Mouse (Mus musculus): Measurements from ENCODE around the gene Ccdc88c. TPM values are rescaled to one million over a fixed set of nuclear protein-coding genes. Genes with fewer than 3 reads are reported as not detected.

Ccdc88c gene
- polyA plus RNA-seq, 1 experiment from 2014 or later, result 5.9 TPM

GRCm38 (mm10) chr12:100885585-100885984, 143.3 kb downstream of the Ccdc88c start:
- H3K4me2 ChIP-seq (ENCODE audit: low read depth, low read length), result no peak overlapping the region
- no peak overlapping the region for H3K4me3 ChIP-seq (ENCODE audit: low read depth, low read length)
- ATAC-seq (ENCODE audit: low read depth), result no peak
- H3K36me3 ChIP-seq (ENCODE audit: control insufficient read depth, insufficient read depth), result no peaks in the 10 kb centered on the region
- H3K4me1 ChIP-seq (ENCODE audit: control insufficient read depth, low read depth, low read length), result no peaks in the 10 kb centered on the region
- H3K9ac ChIP-seq (ENCODE audit: low read depth, low read length), result no peak overlapping the region
- H3K9me3 ChIP-seq (replicated peaks; ENCODE audit: control insufficient read depth, low read length), result no peaks in the 10 kb centered on the region
- H3K27me3 ChIP-seq (ENCODE audit: control insufficient read depth, insufficient read depth, low read depth, low read length), result peaks cover 3% of the 10 kb centered on the region; the same call in 1 of the 2 replicates
- WGBS (ENCODE audit: insufficient replicate concordance), result 57% methylated on average over 3 of the region's 3 CpGs
- no peak overlapping the region for H3K27ac ChIP-seq (ENCODE audit: low read length)

DNA sequence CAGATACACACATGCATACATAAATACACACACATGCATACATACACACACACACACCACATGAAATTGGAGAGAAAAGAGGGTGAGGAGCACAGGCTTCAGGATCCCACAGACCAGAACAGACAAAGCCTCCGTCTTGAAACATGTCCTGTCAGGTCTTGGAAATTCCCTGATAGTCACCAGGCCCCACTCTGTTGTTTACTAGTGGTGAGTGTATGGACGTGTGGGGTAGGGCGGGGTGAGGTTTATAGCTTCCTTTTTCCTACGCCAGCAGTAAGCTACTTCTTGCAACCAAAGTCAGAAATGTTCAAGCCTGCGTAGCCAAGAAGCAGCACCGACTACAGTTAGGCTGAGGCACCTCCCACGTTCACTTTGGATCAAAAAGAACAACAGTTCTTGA, 145.7 kb downstream of the Ccdc88c start:
- no peak for ATAC-seq (ENCODE audit: low read depth)
- no peak overlapping the region for H3K4me3 ChIP-seq (ENCODE audit: low read depth, low read length)
- peaks cover 2% of the 10 kb centered on the region; the same call in 1 of the 2 replicates for H3K27me3 ChIP-seq (ENCODE audit: control insufficient read depth, insufficient read depth, low read depth, low read length)
- H3K27ac ChIP-seq (ENCODE audit: low read length), result no peak overlapping the region
- H3K9ac ChIP-seq (ENCODE audit: low read depth, low read length), result no peak overlapping the region
- 26% methylated on average over 7 of the region's 7 CpGs for WGBS (ENCODE audit: insufficient replicate concordance)
- H3K36me3 ChIP-seq (ENCODE audit: control insufficient read depth, insufficient read depth), result no peaks in the 10 kb centered on the region
- no peak overlapping the region for H3K4me2 ChIP-seq (ENCODE audit: low read depth, low read length)
- no peaks in the 10 kb centered on the region for H3K4me1 ChIP-seq (ENCODE audit: control insufficient read depth, low read depth, low read length)
- H3K9me3 ChIP-seq (replicated peaks; ENCODE audit: control insufficient read depth, low read length), result no peaks in the 10 kb centered on the region

DNA sequence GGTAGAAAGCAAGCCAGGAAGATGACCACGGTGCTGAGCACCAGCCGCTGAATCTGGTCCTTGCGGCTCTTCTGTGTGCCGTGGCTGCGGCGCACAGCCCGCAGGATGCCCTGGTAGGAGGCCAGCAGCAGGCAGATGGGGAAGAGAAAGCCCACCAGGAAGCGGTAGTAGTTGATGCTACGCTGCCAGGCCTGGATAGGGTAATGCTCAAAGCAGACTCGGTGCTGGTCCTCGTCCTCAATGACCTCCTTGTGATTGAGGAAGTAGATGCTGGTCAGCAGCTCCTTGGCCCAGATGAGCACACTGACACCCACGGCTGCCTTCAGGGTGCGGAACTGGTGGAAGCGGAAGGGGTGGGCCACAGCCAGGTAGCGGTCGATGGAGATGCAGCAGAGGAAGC, 150.3 kb downstream of the Ccdc88c start:
- Histone ChIP-seq H3K4me1 (ENCODE audit: control insufficient read depth, low read depth, low read length) (no peaks in the 10 kb centered on the region), H3K9ac (ENCODE audit: low read depth, low read length) (no peak overlapping the region), H3K36me3 (ENCODE audit: control insufficient read depth, insufficient read depth) (no peaks in the 10 kb centered on the region), H3K27me3 (ENCODE audit: control insufficient read depth, insufficient read depth, low read depth, low read length) (no peaks in the 10 kb centered on the region), H3K4me2 (ENCODE audit: low read depth, low read length) (no peak overlapping the region), H3K9me3 (replicated peaks; ENCODE audit: control insufficient read depth, low read length) (no peaks in the 10 kb centered on the region), H3K27ac (ENCODE audit: low read length) (no peak overlapping the region), H3K4me3 (ENCODE audit: low read depth, low read length) (no peak overlapping the region)
- no peak for ATAC-seq (ENCODE audit: low read depth)
- WGBS (ENCODE audit: insufficient replicate concordance), result 76% methylated on average over 16 of the region's 16 CpGs

GRCm38 (mm10) chr12:100877936-100878335, 150.9 kb downstream of the Ccdc88c start:
- H3K36me3 ChIP-seq (ENCODE audit: control insufficient read depth, insufficient read depth), result no peaks in the 10 kb centered on the region
- whole genome bisulfite sequencing (ENCODE audit: insufficient replicate concordance), result 44% methylated on average over 6 of the region's 6 CpGs
- no peaks in the 10 kb centered on the region for H3K27me3 ChIP-seq (ENCODE audit: control insufficient read depth, insufficient read depth, low read depth, low read length)
- no peaks in the 10 kb centered on the region for H3K9me3 ChIP-seq (replicated peaks; ENCODE audit: control insufficient read depth, low read length)
- H3K4me3 ChIP-seq (ENCODE audit: low read depth, low read length), result no peak overlapping the region
- ATAC-seq (ENCODE audit: low read depth), result 0 out of 2 replicates have a peak, but pooled peaks have one; percentile 9
- no peak overlapping the region for H3K27ac ChIP-seq (ENCODE audit: low read length)
- H3K4me1 ChIP-seq (ENCODE audit: control insufficient read depth, low read depth, low read length), result no peaks in the 10 kb centered on the region
- no peak overlapping the region for H3K9ac ChIP-seq (ENCODE audit: low read depth, low read length)
- no peak overlapping the region for H3K4me2 ChIP-seq (ENCODE audit: low read depth, low read length)

DNA sequence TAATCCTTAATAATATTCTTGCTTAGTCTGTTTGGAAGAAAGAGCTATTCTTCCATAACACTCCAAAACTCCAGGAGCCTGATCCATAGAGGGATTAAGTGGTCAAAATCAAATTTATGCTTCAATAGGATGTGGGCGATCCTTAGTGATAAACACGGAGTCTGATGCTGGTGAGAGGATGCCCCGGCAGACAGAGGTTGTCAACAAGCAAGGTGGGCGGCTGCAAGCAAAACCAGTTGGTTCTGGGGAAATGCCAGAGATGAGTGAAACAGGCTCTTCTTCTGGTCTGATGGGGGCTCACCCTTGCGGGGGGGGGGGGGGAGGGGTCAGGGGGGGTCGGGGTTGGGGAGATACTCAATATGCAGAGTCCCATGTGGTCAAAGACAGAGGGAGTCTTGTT, 152.9 kb downstream of the Ccdc88c start:
- H3K4me2 ChIP-seq (ENCODE audit: low read depth, low read length), result no peak overlapping the region
- no peak overlapping the region for H3K9ac ChIP-seq (ENCODE audit: low read depth, low read length)
- no peak for ATAC-seq (ENCODE audit: low read depth)
- no peaks in the 10 kb centered on the region for H3K27me3 ChIP-seq (ENCODE audit: control insufficient read depth, insufficient read depth, low read depth, low read length)
- no peak overlapping the region for H3K27ac ChIP-seq (ENCODE audit: low read length)
- no peaks in the 10 kb centered on the region for H3K9me3 ChIP-seq (replicated peaks; ENCODE audit: control insufficient read depth, low read length)
- no peaks in the 10 kb centered on the region for H3K4me1 ChIP-seq (ENCODE audit: control insufficient read depth, low read depth, low read length)
- 57% methylated on average over 5 of the region's 6 CpGs for WGBS (ENCODE audit: insufficient replicate concordance)
- H3K36me3 ChIP-seq (ENCODE audit: control insufficient read depth, insufficient read depth), result no peaks in the 10 kb centered on the region
- H3K4me3 ChIP-seq (ENCODE audit: low read depth, low read length), result no peak overlapping the region

DNA sequence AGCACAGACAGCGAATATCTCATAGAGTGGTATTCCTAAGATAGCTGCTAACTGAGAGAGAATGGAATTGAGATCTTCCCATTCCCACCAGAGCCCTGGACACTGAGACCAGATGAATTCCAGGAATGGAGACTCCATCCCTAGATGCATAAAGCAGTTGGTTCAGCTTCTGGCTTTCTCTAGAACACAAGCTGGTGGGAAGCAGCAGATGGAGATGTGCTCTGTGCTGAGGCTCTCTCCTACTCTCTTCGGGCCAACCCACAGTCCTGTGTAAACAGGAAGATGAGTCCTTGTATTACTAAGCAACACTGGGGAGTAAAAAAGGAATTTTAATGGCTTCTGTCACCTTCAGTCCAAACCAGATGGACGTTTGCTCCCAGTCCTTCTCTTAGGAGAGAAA, 153.3 kb downstream of the Ccdc88c start:
- H3K9me3 ChIP-seq (replicated peaks; ENCODE audit: control insufficient read depth, low read length), result no peaks in the 10 kb centered on the region
- H3K4me3 ChIP-seq (ENCODE audit: low read depth, low read length), result no peak overlapping the region
- H3K27me3 ChIP-seq (ENCODE audit: control insufficient read depth, insufficient read depth, low read depth, low read length), result no peaks in the 10 kb centered on the region
- WGBS (ENCODE audit: insufficient replicate concordance), result 39% methylated on average over 3 of the region's 3 CpGs
- no peak overlapping the region for H3K4me2 ChIP-seq (ENCODE audit: low read depth, low read length)
- H3K36me3 ChIP-seq (ENCODE audit: control insufficient read depth, insufficient read depth), result no peaks in the 10 kb centered on the region
- no peak overlapping the region for H3K9ac ChIP-seq (ENCODE audit: low read depth, low read length)
- ATAC-seq (ENCODE audit: low read depth), result no peak
- no peak overlapping the region for H3K27ac ChIP-seq (ENCODE audit: low read length)
- H3K4me1 ChIP-seq (ENCODE audit: control insufficient read depth, low read depth, low read length), result no peaks in the 10 kb centered on the region

DNA sequence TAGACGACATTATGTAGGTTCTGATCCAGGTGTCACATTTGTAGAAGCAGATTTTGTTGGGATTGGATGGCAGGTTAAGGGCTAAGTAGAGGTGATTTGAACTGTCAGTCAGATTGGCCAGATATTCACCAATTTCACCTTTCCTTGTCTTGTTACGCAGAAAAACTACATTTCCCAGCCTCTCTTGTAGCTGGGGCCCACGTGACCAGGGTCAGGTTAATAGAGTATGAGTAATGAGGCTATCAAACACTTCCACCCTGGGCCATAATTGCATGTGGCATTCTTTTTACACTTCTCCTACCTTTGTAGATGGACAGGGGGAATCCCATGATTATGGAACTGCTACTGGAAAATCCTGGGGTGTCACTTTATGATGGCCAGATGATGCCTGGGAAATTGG, 155.2 kb downstream of the Ccdc88c start:
- WGBS (ENCODE audit: insufficient replicate concordance), result 57% methylated on average over 3 of the region's 3 CpGs
- H3K27me3 ChIP-seq (ENCODE audit: control insufficient read depth, insufficient read depth, low read depth, low read length), result no peaks in the 10 kb centered on the region
- no peak overlapping the region for H3K4me2 ChIP-seq (ENCODE audit: low read depth, low read length)
- H3K4me1 ChIP-seq (ENCODE audit: control insufficient read depth, low read depth, low read length), result no peaks in the 10 kb centered on the region
- H3K36me3 ChIP-seq (ENCODE audit: control insufficient read depth, insufficient read depth), result no peaks in the 10 kb centered on the region
- H3K9ac ChIP-seq (ENCODE audit: low read depth, low read length), result no peak overlapping the region
- H3K27ac ChIP-seq (ENCODE audit: low read length), result no peak overlapping the region
- no peak for ATAC-seq (ENCODE audit: low read depth)
- no peaks in the 10 kb centered on the region for H3K9me3 ChIP-seq (replicated peaks; ENCODE audit: control insufficient read depth, low read length)
- no peak overlapping the region for H3K4me3 ChIP-seq (ENCODE audit: low read depth, low read length)

DNA sequence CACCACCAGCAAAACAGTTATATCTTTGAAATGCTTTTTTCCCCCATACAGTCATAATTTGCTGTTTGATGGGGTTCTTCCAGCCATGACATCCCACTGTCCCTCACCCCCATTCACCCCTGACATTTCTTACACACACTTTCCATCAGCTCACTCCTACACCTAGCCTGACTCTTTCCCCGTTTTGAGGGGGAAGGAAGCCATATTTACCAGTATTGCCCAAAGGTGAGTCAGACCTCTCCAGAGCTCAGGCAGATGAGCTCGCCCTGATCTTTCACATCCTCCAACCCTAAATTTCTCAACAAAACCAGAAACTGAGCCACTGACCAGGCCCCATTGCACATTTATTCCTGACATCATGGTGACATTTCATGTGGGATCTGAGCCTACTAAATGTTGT, 157.0 kb downstream of the Ccdc88c start:
- WGBS (ENCODE audit: insufficient replicate concordance), result 51% methylated on average over 2 of the region's 2 CpGs
- Histone ChIP-seq H3K27ac (ENCODE audit: low read length) (no peak overlapping the region), H3K27me3 (ENCODE audit: control insufficient read depth, insufficient read depth, low read depth, low read length) (no peaks in the 10 kb centered on the region), H3K4me2 (ENCODE audit: low read depth, low read length) (no peak overlapping the region), H3K9me3 (replicated peaks; ENCODE audit: control insufficient read depth, low read length) (no peaks in the 10 kb centered on the region), H3K36me3 (ENCODE audit: control insufficient read depth, insufficient read depth) (no peaks in the 10 kb centered on the region), H3K4me1 (ENCODE audit: control insufficient read depth, low read depth, low read length) (no peaks in the 10 kb centered on the region), H3K9ac (ENCODE audit: low read depth, low read length) (no peak overlapping the region), H3K4me3 (ENCODE audit: low read depth, low read length) (no peak overlapping the region)
- ATAC-seq (ENCODE audit: low read depth), result no peak

DNA sequence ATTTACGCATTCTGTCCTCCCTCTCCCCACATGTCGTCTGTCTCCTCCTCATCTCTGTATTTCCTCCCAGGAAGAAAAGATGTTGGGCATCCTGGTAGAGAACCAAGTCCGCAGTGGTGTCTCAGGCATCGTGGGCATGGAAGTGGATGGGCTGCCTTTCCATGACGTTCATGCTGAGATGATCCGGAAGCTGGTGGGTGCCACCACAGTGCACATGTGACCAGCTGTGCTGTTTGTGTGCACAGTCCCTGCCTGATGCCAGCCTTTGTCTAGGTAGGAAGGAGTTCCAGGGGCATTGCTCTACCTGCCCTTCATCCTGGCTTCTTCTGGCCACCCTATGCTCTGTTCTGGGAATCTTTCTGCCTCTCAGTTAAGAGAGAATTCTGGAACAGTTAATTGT, 157.6 kb downstream of the Ccdc88c start:
- Histone ChIP-seq H3K9me3 (replicated peaks; ENCODE audit: control insufficient read depth, low read length) (no peaks in the 10 kb centered on the region), H3K27ac (ENCODE audit: low read length) (no peak overlapping the region), H3K36me3 (ENCODE audit: control insufficient read depth, insufficient read depth) (no peaks in the 10 kb centered on the region), H3K27me3 (ENCODE audit: control insufficient read depth, insufficient read depth, low read depth, low read length) (no peaks in the 10 kb centered on the region), H3K4me2 (ENCODE audit: low read depth, low read length) (no peak overlapping the region), H3K9ac (ENCODE audit: low read depth, low read length) (no peak overlapping the region), H3K4me3 (ENCODE audit: low read depth, low read length) (no peak overlapping the region), H3K4me1 (ENCODE audit: control insufficient read depth, low read depth, low read length) (no peaks in the 10 kb centered on the region)
- no peak for ATAC-seq (ENCODE audit: low read depth)
- 75% methylated on average over 6 of the region's 6 CpGs for WGBS (ENCODE audit: insufficient replicate concordance)
